Mouse (Mus musculus) layer of hippocampus, postnatal 14 days (tissue): ENCODE results near the gene Oosp2. TPM values are rescaled to one million over a fixed set of nuclear protein-coding genes. Genes with fewer than 3 reads are reported as not detected.

Experiments used
- DNase-seq, 2 experiments: peaks; one replicate each; pipeline ENCODE4 v3.0.0; 2021 to 2022; ENCODE audit warnings: low spot score in 2 of 2, mixed read lengths in 1 of 2
- long read RNA-seq, 2 experiments: library from polyadenylated mRNA; stranded (forward); transcript quantifications; one replicate each; pipeline ENCODE4 v2.0.0; 2021
- total RNA-seq, 2 experiments: library from RNA; stranded (reverse); gene quantifications; 2 replicates each; pipeline ENCODE4 v1.2.3; 2021

Gene Oosp2
- not detected for total RNA-seq
- long read RNA-seq, experiment 1 = 0 reads
- long read RNA-seq, experiment 2 = 0 reads

DNA sequence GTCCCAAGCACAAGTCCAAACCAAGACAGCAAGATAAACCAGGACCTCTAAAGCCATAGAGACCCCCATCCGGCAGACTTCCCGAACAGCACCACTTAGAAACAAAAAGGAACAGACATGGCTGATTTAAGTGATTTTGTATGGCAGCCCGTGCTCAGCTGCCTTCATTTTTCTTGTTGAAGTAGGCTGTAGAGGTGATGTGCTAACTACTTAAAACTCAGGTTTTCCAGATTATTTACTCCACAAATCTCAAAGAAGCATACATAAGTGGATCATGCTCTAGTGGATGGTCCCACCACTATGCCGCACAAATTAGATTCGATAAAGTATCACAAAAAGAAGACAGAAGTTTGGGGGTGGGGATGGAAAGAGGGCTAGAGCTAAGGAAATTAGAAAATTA is at the start of gene Oosp2:
Gene Oosp2, minus strand, starts transcription at position 101 of the 400 bp plus-strand sequence.
- no peak for DNase-seq

- DNase-seq = no peak
Measured at GRCm38 (mm10) chr19:11698342-11698741, 38.0 kb upstream of the Oosp2 start.

- DNase-seq = no peak
Measured at GRCm38 (mm10) chr19:11696755-11697154, 36.4 kb upstream of the Oosp2 start, which contains the start of gene Oosp3. TSS of gene Oosp3 (plus strand) at chr19:11697055.

DNA sequence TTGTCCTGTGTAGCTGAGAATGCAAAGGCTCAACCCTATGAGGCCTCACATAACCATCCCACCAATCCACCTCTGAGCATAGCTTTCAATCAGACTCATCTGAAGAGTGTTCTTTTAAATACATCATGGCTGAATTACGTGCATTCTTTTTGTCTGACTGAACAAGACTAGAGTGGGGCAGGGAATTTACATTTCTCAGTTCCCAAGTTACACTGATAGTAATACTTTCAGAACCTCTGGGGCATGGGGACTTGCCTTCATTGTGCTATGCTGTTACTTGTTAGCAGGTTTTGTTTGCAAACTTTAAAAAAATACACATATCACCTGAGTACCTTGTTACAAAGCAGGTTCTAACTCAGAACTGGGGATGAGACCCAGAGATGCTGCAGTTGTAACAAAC is 31.1 kb upstream of the Oosp2 start:
- no peak for DNase-seq

GRCm38 (mm10) chr19:11690839-11691238 is 30.5 kb upstream of the Oosp2 start, which contains the start of gene Oosp1:
TSS of gene Oosp1 (minus strand) at chr19:11691150.
- no peak for DNase-seq

- DNase-seq = no peak
Measured at GRCm38 (mm10) chr19:11661562-11661961, 1.2 kb upstream of the Oosp2 start.

- DNase-seq = no peak
Measured at GRCm38 (mm10) chr19:11659142-11659541, 1.2 kb downstream of the Oosp2 start.

DNA sequence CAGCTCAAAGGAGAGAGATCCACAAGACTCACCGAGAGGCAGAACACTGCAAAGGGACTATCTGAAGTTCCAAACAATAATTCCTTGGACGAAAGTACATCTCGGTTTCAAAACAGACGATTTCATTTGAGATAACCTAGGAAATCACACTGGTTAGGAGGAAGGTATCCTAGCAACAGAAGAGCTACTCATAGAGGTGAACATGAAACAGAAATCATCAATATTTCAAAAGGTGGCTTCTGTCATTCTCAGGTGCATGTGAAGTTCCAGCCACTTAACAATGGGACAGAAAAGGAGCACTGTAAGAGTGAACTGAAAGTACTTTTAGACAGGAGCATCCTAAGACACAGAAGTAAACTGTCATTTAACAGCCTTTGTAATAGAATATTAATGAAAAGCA is 10.8 kb downstream of the Oosp2 start:
- DNase-seq = no peak

GRCm38 (mm10) chr19:11646166-11646565 is 14.2 kb downstream of the Oosp2 start:
- no peak for DNase-seq

DNA sequence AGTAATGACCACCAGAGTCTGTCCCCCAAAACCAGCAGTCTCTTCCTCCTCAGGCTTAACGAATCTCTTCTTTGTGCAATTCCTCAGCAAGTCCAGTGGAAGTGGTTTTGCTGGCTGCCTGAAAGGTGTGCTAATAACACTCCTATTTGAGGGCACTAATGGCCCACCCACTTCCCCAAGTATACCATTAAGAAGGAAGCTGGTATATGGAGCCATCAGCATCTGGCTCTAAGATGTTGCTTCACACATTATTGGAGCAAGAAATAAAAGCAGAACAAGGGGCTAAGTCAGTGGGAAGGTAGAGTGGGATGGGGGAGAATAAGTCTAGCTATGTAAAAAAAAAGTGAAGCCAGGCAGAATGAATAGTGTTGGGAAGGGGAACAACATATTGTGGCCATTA is 19.6 kb downstream of the Oosp2 start, which contains the start of gene Ms4a3:
Gene Ms4a3, minus strand, starts transcription at position 120 of the 400 bp plus-strand sequence.
- DNase-seq = no peak

DNA sequence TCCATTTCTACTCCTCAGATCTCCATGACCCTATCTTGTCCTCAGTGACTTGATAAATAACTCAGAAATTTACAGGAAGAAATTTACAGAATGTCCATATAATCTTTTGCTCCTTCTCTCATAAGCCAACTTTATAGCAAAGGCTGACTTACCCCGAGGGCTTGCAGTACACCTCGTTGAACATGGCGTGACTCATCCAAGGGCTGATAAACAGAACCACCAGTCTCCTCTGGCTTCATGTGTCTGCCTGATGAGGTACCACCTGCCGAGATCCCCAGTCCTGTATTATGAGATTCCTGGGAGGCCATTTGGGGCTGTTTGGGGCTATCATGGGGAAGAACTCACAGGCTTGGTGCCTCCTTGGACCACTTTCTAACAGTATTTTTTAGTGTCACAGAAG is 21.3 kb downstream of the Oosp2 start:
- no peak for DNase-seq

- DNase-seq = no peak
Measured at GRCm38 (mm10) chr19:11635572-11635971, 24.8 kb downstream of the Oosp2 start.

DNA sequence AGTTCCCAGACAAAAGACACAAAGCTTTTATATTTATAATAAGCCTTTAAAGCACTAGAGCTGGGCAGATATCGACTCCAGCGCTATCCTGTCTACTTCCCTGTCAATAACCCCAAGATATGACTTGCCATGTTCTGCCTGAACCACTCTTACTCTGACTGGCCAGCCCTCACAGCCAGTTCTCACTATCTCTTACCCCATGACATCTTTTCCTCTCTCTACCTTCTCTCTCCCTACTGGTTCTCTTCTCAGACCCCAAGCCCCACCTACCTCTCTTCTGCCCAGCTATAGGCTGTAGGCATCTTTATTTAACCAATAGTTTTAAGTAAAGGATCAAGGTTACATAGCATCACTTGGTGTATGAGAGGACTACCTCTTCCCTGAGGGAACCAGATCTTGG is 26.0 kb downstream of the Oosp2 start:
- DNase-seq = no peak

DNA sequence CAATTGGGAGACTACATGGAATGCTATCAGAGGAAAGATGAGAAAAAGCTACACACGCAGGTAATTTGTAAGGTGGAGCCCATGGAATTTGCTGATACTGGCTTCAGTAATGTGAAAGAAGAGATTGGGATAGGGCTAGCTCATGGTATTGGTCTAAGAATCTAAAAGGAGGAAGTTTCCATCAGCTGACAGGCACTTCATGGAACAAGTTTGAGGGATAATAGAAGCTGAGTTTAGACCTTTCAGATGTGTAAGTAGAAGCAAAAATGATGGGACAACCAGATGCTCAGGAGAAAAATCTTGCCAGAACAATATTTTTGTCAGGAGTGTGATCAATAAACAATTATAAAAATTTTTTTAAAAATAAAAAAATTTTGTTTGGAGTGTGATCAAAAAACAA is 26.6 kb downstream of the Oosp2 start:
- no peak for DNase-seq

DNA sequence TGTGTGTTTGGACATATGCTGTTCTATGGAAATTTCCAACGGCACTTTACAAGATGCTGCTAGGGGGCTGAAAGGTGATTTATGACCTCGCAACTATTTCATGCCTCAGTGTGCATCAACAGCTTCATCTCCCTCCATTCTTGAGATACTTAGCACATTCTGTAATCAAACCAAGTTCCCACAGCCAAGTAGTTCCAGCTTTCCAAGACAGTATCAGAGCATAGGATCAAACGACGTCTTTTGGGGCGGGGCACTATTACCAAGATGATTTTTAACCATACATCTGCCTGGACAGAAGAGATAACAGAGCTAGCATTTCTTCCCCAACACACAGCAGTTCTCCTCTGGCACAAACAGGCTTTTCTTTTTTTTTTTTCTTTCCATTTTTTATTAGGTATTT is 35.1 kb downstream of the Oosp2 start:
- no peak for DNase-seq

DNA sequence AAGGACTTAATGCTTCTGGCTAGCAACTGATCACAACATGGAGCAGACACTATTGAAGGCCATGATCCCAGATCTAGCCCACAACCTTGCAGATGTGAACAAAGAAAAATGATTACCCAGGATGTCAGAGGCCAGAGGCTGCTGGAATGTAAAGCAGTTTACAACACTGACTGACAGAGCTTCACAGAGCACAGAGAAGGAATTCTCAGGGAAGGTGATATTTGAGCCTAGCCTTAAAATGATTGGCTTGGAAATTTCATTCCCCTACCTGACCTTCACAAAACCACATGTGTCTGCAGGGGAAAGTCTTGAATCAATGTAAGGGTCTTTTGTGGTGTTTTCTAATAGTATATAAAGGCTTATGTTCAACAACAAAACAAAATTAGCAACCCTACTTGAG is 35.6 kb downstream of the Oosp2 start:
- DNase-seq = no peak

DNA sequence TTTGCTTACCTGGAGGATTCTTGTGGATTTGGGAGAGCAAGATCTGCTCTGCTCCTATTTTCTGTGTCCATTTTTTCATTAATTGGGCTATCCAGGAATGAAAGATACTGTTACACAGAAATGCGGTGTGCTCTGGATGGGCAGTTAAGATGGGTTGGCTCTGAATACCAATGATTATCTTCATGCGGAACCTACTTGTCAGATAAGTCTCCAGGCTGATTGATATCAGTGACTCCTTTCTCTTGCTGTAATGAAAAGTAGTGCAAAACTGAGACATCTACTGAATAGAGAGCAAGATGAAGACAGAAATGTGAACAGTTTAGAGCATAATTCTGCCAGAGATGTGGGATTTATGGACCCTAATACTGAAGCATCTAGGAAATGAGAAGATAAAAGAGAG is 36.8 kb downstream of the Oosp2 start, which contains the start of gene Ms4a2:
Gene Ms4a2, minus strand, starts transcription at position 169 of the 400 bp plus-strand sequence.
- no peak for DNase-seq

GRCm38 (mm10) chr19:11617983-11618382 is 42.4 kb downstream of the Oosp2 start:
- DNase-seq = no peak

DNA sequence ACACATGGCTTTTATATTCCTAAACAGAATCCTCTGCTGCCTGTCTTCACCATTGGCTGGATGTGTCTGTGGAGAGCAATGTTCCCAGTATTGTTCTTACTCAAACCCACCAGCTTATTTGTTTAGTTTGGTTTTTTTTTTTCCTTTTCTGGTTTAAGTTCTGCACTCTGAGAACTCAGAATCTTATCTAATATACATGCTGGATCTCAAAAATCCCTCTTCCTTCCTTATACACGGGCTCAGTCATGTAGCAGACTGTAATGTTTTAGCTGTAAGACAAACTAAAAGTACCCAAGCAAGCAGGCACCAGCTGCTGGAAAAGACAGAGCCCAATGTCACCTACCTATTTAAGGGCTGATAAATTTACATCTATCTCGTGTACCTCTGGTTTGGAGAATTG is 45.6 kb downstream of the Oosp2 start:
- DNase-seq = no peak

DNA sequence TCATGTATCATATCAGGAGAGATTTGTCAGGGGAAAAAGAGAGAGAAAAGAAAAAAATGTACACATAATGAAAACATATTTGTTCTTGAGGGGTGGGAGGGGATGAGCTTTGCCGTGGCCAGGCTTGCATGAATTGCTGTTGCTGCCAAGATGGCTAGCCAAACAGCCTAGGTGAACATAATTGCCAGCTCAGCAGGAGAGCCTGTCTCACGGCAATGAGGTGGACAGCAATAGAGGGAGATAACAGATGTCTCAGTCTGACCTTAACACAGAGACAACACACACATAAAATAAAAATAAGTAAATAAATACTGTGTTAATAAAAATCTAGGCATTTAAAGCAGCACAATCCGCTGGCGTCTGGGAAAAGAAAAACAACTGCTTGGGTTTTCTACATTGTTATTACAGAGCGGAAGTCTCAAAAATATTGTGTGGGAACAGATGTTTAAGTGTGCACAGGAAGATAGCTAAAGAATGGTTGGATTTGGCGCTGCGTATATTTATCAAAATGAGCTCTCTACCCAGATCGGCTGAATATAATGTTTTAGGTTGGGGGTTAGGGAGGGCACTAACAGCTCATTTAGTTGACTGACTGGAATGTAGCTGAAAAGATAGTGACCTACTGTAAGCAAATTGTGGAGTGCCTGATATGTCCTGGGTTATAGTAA is 46.4 kb downstream of the Oosp2 start:
- no peak for DNase-seq

DNA sequence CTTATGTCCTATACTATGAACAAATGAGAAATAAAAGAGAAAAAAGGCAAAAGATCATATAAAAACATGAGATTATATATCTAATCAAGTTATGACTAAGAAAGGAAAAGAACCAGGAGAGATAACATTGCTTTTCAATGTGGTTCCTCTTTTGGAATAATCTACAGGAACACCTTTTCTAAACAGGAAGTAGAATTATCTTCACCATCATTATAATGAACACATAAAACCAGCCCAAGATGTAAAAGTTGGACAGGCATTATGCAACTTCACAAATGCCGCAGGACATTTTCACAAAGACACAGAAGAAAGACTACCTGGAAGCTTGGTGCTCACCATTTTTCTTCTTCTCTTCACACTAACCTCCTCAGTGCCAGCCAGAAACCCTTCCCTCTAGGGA is 47.3 kb downstream of the Oosp2 start:
- DNase-seq = no peak

DNA sequence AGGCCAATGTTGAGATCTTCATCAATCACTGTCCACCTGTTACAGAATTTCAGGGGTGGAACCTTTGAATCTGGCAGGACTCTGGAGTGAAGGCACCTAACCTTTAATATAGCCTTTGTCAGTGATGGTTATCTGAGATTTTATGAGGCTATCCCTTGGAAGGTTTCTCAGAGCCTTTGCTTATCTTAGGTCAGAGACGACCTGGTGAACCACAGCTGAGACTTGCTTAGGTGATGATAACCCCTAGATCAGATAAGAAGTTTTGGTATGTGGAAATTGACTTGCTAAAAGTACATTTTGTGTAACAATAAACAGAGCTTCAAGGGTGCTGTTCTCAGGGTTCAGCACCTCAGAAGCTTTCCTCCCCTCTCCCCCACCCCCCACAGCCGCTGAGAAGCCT is 48.1 kb downstream of the Oosp2 start:
- DNase-seq = no peak

DNA sequence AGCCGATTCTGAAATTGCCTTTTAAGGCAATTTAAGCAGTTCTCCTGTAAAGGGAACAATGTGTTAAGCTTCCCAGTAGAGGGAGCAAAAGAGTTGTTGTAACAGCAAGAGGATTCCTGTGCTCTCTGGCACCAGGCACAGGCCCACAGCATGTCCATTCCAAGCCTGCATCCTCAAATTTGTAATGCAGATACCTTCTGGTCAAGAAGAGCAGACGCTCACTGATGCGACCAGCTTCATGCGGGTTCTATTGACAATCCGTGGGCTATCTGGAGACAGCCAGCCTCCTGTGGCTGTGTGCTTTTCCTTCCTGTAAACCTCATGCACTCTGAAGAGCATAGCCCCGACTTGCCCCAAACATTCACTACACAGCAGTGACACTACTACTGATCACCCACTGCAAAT is 48.8 kb downstream of the Oosp2 start:
- DNase-seq = peak; percentile 15 to 56
